Mouse (Mus musculus) monocyte, adult 2 months (primary cell): ENCODE measurements around the gene Flt1.

Experiments used
- DNase-seq, 2 experiments: peaks; one replicate each; pipeline ENCODE4 v3.0.0; 2022; ENCODE audit warnings: low spot score in 2 of 2, low read depth in 1 of 2

Flt1 gene

DNA sequence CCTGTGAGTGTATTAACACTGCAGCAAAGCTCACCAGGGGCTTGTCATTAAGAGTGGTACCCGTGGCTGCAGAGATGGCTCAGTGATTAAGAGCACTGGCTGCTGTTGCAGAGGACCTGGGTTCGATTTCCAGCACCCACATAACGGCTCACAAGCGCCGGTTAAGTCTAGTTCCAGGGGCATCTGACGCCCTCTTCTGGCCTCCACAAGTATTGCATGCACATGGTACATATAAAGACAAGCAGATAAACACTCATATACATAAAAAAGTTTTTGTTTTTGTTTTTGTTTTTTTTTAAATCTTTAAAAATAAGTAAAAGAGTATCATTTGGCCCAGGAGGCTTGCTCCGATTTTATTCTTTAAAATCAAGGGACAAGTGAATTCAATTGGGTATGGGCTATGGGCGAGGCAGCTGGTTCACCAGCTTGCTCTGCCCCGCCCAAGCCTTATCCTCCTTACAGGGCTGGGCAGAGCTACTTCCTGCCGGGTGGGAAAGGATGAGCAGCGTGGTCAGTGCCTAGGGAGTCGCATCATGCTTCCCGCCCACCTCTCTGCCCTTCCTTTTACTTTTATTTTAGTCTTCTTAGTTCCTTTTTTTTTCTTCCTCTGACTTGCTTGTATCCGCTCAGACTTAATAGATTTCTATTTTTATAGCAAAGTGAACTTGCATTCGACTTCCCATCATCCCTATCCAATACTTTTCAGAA lies 57.0 kb downstream of the Flt1 start:
- no peak for DNase-seq

GRCm38 (mm10) chr5:147665946-147666345 lies 59.9 kb downstream of the Flt1 start:
- no peak for DNase-seq

GRCm38 (mm10) chr5:147665381-147665780 lies 60.4 kb downstream of the Flt1 start:
- no peak for DNase-seq

- peak; percentile 23 to 50 for DNase-seq
Observed at GRCm38 (mm10) chr5:147659909-147660308, 65.9 kb downstream of the Flt1 start.

DNA sequence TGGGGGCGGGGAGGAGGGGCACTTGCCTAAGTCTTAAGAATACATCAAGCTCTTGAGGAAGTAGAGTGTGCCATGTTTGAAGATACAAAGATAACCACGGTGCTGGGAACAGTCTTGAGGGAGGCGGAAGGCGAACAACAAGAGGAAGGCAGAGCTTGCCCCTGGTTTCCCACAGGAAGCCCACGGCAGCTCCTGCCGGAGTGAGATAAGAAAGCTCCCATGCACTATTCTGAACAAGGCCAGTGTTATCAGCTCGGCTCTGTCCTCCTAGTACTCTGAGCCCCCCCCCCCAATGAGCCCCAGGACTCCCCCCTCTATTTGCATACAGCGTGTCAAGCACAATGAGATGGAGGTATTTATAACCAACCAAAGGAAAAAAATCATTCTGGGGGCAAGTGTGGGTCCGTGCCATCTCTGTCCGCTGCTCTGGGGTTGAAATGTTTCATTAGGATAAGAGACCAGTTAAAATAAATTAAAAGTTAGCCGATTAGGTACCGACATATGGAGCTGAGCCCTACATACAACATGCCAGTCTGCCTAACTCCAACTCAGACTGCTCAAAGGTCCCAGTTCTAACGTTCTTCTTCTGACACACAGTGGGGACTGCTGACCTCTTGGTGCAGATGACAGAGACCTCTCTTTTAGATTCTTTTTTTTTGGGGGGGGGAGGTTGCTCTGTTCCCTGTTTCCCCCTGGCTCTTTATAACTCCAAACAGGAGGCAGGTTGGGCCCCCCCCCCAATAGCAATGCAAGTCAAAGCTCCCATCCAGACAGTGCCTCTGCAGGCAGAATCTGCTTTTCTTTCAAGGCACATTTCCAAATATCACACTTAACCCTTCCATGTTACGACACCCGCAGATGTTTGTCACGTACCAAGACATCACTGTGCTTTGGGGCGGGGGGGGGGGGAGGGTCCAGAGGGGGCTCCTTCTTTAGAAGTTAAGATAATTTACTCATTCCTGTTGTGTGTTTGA lies 67.6 kb downstream of the Flt1 start:
- no peak for DNase-seq

DNA sequence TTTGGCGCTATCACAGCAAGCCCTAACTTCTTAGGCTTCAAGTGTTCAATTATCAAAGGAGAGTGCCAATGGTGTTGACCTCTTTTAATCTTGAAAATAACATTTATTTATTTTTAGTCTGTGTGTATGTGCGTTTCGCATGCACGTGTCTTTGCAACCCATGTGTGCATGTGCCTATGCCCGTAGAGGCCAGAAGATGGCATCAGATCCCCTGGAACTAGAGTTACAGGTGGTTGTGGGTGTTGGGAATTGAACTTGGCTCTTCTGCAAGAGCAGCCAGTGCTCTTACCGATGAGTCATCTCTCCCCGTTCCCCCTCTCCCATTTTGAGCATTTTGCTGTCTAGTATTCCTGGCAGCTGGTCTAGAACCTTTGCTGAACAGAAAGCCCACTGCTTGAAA lies 70.0 kb downstream of the Flt1 start:
- no peak for DNase-seq

DNA sequence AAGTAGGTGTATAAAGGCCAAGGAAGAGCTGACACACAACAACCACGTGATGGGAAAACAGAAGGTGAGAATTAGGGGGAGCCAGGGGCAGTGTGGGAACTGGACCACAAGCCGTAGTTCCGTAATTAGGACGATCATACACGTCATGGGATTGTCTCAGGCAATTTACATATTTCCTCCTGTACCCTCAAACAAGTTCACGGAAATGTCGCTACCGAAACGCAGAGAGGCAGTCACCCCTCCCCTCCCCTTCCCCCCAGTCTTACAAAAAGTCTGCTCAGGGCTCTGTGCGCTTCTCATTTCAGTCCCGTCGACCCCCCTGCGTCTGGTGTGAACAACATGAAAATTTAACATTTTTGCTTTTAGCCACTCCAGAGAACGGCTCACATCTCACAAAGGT lies 74.6 kb downstream of the Flt1 start:
- DNase-seq: no peak

GRCm38 (mm10) chr5:147646351-147646929 lies 79.4 kb downstream of the Flt1 start:
- no peak for DNase-seq

DNA sequence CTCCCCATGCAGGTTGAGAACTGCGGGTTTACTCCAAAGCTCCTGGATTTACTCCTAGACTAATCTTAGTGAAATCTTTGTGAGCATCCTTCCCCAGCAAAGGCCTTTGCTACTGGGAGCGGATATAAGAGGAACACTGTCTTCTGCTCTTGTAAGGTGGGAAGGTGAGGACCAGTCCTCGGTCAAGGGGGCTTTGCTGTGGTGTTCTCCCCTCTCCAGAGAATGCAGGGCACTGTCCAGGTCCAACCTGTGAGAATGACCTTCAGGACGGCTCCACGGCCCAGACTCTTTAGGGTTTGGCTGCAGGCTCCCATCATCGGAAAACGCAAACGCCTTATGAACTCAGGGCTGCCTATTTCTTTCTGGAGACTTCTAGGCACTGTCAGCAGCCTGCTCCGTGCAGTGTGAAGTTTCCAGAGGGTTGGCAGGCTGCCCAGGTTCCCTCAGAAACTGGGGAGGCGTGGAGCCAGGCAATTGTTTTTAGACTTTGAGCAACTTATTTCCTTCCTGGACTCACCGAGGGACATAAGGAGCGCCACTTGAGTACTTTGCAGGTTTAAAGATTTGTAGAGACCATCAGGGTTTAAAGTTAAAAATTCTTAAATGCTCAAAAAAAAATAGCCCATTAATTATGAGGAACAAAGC lies 80.7 kb downstream of the Flt1 start:
- DNase-seq: no peak

DNA sequence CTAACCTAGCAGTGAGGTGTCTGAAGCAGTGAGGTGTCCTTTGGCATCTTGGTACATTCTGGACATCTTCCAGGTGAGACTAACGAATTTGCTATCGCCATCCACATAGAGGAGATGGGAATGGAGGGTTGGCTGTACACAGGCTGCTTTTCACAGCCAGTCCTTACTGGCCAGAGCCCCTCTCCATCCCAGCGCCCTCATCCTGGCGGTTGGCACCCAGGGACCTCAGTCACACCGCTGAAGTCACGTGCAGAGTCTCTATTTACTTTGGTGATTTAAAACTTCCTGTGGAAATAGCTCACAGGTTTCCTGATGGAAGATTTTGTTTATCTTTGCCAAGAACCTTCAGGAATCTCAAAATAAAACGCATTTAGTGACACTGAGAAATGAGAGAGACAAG lies 84.4 kb downstream of the Flt1 start:
- no peak for DNase-seq

GRCm38 (mm10) chr5:147639940-147640339 lies 85.9 kb downstream of the Flt1 start:
- no peak for DNase-seq

- DNase-seq: no peak
Observed at GRCm38 (mm10) chr5:147636676-147637075, 89.1 kb downstream of the Flt1 start.

DNA sequence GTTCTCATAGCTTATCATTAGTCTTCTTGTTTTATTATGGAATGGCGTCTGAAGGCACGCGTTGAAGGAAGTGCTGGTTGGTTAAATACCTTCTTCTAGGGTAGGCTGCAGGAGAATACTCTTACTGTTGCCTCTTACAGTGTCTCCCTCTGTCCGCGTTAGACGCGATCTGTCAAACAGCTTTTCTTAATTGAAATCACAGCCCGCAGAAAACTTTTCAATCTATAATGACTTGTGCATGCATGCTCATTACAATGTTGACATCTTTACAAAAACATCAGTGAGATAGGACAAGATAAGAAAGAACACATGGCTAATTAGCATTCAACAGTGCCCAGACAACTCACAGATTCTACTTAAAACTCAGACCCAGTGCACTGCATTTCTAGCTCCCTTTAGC lies 89.9 kb downstream of the Flt1 start:
- no peak for DNase-seq

GRCm38 (mm10) chr5:147634016-147634415 lies 91.8 kb downstream of the Flt1 start:
- no peak for DNase-seq

DNA sequence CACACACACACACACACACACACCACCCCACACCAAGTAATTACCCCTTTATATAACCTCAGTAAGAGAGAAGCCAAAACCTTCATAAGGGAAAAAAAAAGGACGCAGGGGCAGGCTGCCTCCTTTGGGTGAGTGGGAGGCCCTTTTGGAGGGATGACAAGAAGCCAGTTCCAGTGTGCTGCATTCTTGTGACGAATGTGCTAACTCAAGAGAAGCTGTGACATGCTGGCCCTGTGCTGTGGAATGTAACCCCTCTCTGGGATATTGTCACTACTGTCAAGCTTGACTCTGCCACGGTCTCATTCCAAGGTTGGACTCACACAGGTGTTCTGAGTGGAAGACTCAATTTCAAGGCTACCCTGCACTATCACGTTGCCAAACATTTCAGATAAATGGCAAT lies 93.1 kb downstream of the Flt1 start:
- DNase-seq: no peak

DNA sequence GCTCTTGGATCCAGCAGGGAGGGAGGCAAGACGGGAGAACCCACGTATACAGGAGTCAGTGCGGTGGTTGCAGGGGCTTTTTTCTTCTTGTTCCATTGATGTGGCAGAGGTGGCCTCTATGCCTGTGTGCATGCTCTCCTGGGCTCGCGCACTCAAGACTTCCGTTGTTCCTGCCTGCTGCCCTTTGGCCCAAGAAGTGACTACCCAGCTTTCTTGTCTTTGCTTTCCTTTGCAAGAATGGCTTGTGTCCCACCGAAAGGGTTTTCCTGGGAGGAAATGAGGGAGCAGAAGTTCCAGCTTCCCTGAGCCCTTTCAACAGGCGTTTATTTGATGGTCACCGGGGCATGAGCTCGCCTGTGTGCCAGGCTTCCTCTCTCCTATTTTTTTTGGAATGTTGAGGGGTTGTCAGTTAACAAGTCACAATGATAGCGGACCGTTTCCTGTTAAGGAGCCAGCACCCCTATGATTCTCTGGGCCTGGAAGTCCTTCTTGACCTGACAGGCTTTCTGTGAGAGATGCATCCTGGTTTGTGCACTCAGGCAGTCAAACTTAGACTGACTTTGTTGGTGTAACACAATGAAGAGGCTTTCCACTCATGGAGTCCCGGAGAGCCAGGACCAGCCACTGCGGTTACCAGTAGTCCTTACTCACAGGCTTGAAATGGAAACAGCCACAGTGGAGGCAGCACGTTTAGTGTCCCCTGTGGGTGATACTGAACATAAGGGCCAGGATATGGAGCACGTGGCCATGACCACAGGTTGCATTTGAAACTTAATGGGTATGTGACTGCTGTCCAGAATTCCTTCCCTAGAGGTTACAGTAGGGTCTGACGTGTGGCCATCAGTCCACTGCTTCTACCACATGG lies 95.2 kb downstream of the Flt1 start:
- DNase-seq: no peak

- DNase-seq: no peak
Observed at GRCm38 (mm10) chr5:147626944-147627343, 98.9 kb downstream of the Flt1 start.

DNA sequence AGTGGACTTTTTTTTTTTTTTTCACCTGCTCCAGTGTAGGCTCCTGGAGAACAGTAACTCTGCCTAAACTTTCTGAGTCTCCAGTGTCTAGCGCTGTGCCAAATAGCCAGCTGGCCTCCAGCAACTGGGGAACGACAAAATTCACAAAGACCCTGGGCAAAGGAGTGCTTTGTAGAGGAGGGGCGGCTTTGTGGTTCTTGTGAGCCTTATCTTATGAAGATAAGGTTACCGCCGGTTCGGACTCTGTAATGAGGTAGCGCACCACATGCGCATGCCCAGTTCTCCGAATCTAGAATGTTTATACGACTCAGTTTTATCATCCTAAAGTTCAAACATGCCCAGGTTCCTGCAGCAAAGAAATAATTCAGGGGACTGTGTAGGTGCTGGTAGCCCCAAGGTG lies 102.1 kb downstream of the Flt1 start:
- no peak for DNase-seq

GRCm38 (mm10) chr5:147620178-147620577 lies 105.6 kb downstream of the Flt1 start:
- DNase-seq: no peak

DNA sequence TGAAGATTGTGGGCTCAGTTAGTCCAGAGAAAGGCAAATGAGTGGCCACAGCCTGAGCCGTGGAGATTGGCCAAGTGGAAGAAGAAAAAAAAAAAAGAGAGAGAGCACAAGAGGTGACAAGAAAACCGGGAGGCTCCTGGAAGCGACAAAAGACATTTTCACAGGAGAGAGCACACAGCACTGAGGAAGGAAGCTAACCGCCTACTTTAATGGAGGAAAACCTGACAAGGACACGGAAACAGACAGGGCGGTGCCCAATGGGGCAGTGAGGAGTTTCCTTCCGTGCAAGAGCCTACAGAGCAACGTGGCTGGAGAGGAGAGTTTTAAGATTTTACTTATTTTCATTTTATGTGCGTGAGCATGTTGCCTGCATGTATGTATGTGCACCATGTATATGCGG lies 107.6 kb downstream of the Flt1 start:
- DNase-seq: no peak

GRCm38 (mm10) chr5:147616450-147616849 lies 109.4 kb downstream of the Flt1 start:
- no peak for DNase-seq
